Mouse (Mus musculus) myocyte (in vitro differentiated cells): ENCODE measurements around the gene Eif1b. TPM values are rescaled to one million over a fixed set of nuclear protein-coding genes. Genes with fewer than 3 reads are reported as not detected.

Experiments used
- H3K27me3 ChIP-seq: one replicate; pipeline ENCODE4 v1.6.1; 2011; ENCODE audit not compliant: control insufficient read depth, insufficient read depth, insufficient read length
- H3K36me3 ChIP-seq: one replicate; pipeline ENCODE4 v1.6.1; 2011; ENCODE audit not compliant: control insufficient read depth, insufficient read depth
- H3K4me2 ChIP-seq: one replicate; pipeline ENCODE4 v1.6.1; 2011; ENCODE audit warnings: low read depth, control low read depth
- H3K4me3 ChIP-seq: one replicate; pipeline ENCODE4 v1.5.1; 2011; ENCODE audit warnings: mild to moderate bottlenecking, control low read depth, moderate library complexity
- H3K79me2 ChIP-seq: one replicate; pipeline ENCODE4 v1.6.1; 2011; ENCODE audit not compliant: control insufficient read depth, insufficient read depth
- H3ac ChIP-seq: one replicate; pipeline ENCODE4 v1.6.1; 2011; ENCODE audit not compliant: control insufficient read depth, insufficient read length
- CEBPB ChIP-seq: IDR thresholded peaks from 2 replicates; pipeline ENCODE4 v1.6.1; 2011; ENCODE audit warnings: mild to moderate bottlenecking, moderate library complexity; ENCODE audit not compliant: poor library complexity, insufficient read depth, severe bottlenecking
- E2F4 ChIP-seq: IDR thresholded peaks from one replicate; pipeline ENCODE4 v1.6.1; 2011; ENCODE audit warnings: mild to moderate bottlenecking, control low read depth, moderate library complexity; ENCODE audit not compliant: insufficient read depth
- MAX ChIP-seq: IDR thresholded peaks from one replicate; pipeline ENCODE4 v1.6.1; 2011; ENCODE audit warnings: low read depth, mild to moderate bottlenecking, control low read depth
- MYOD1 ChIP-seq, 3 experiments: IDR thresholded peaks; one replicate each; pipeline ENCODE4 v1.6.1; 2011; ENCODE audit warnings: control low read depth in 2 of 3, low read depth in 2 of 3, mild to moderate bottlenecking in 2 of 3, moderate library complexity in 1 of 3; ENCODE audit not compliant: insufficient read length in 2 of 3, control insufficient read depth in 1 of 3
- MYOG ChIP-seq, 3 experiments: IDR thresholded peaks; one replicate each; pipeline ENCODE4 v1.6.1; 2011; ENCODE audit warnings: control low read depth in 2 of 3, low read depth in 2 of 3, mild to moderate bottlenecking in 2 of 3; ENCODE audit not compliant: insufficient read length in 2 of 3, control insufficient read depth in 1 of 3, insufficient read depth in 1 of 3
- POLR2A ChIP-seq: IDR thresholded peaks from one replicate; pipeline ENCODE4 v1.6.1; 2011; ENCODE audit warnings: low read depth, mild to moderate bottlenecking, control low read depth, moderate library complexity; ENCODE audit not compliant: insufficient read length
- POLR2AphosphoS2 ChIP-seq: IDR thresholded peaks from one replicate; pipeline ENCODE4 v1.6.1; 2011; ENCODE audit warnings: low read depth, control low read depth; ENCODE audit not compliant: insufficient read length
- REST ChIP-seq: IDR thresholded peaks from one replicate; pipeline ENCODE4 v1.6.1; 2011; ENCODE audit warnings: mild to moderate bottlenecking, control low read depth, moderate library complexity; ENCODE audit not compliant: insufficient read depth, insufficient read length
- TCF12 ChIP-seq: IDR thresholded peaks from one replicate; pipeline ENCODE4 v1.6.1; 2011; ENCODE audit warnings: mild to moderate bottlenecking, control low read depth; ENCODE audit not compliant: poor library complexity, insufficient read depth, severe bottlenecking
- TCF3 ChIP-seq: IDR thresholded peaks from one replicate; pipeline ENCODE4 v1.6.1; 2011; ENCODE audit warnings: low read depth, control low read depth; ENCODE audit not compliant: insufficient read length
- USF1 ChIP-seq: IDR thresholded peaks from one replicate; pipeline ENCODE4 v1.6.1; 2011; ENCODE audit warnings: low read depth, mild to moderate bottlenecking, control low read depth, moderate library complexity
- polyA plus RNA-seq: library from polyadenylated mRNA; unstranded; fragments of >200 nt; fragmentation: generic; extraction: Trizol; gene quantifications from one replicate; pipeline ENCODE4 v1.2.1, GENCODE M21; 2012; ENCODE audit warnings: missing spikeins

Eif1b gene
- polyA plus RNA-seq, 1 experiment: 55.0 TPM

GRCm38 (mm10) chr9:120501191-120501902 is 9.3 kb downstream of the Eif1b start:
- Histone ChIP-seq H3K4me2 (no peak overlapping the region), H3K79me2 (no peaks in the 10 kb centered on the region), H3K36me3 (no peaks in the 10 kb centered on the region), H3K4me3 (no peak overlapping the region), H3K27me3 (no peaks in the 10 kb centered on the region), H3ac (no peak overlapping the region)
- TF ChIP-seq POLR2AphosphoS2 (no peak), MAX (no peak), REST (no peak), CEBPB (no peak), TCF12 (no peak)

GRCm38 (mm10) chr9:120502013-120502412 is 10.0 kb downstream of the Eif1b start:
- Histone ChIP-seq H3K4me3 (no peak overlapping the region), H3K79me2 (no peaks in the 10 kb centered on the region), H3ac (no peak overlapping the region), H3K27me3 (no peaks in the 10 kb centered on the region), H3K36me3 (no peaks in the 10 kb centered on the region), H3K4me2 (peak overlapping the region; percentile 22)
- TF ChIP-seq REST (no peak), MAX (no peak), TCF3 (no peak), CEBPB (no peak), USF1 (no peak), MYOD1 (IDR thresholded peaks at IDR 0.05; ENCODE audit: control insufficient read depth in 1 of 3, insufficient read length in 2 of 3, low read depth in 2 of 3) (no peak), TCF12 (no peak), POLR2AphosphoS2 (no peak), E2F4 (no peak)

GRCm38 (mm10) chr9:120504423-120504822 is 12.4 kb downstream of the Eif1b start:
- H3K4me2 ChIP-seq: no peak overlapping the region
- H3K27me3 ChIP-seq: no peaks in the 10 kb centered on the region
- TF ChIP-seq USF1: no peak
- no peaks in the 10 kb centered on the region for H3K36me3 ChIP-seq
- no peaks in the 10 kb centered on the region for H3K79me2 ChIP-seq
- H3ac ChIP-seq: no peak overlapping the region
- H3K4me3 ChIP-seq: no peak overlapping the region

- no peaks in the 10 kb centered on the region for H3K79me2 ChIP-seq
- H3K4me2 ChIP-seq: no peak overlapping the region
- H3K36me3 ChIP-seq: no peaks in the 10 kb centered on the region
- H3K27me3 ChIP-seq: no peaks in the 10 kb centered on the region
- H3K4me3 ChIP-seq: no peak overlapping the region
- H3ac ChIP-seq: no peak overlapping the region
- no peak for TF ChIP-seq MYOG (IDR thresholded peaks at IDR 0.05; ENCODE audit: control insufficient read depth in 1 of 3, insufficient read depth in 1 of 3, insufficient read length in 2 of 3, low read depth in 2 of 3)
- no peak for TF ChIP-seq POLR2AphosphoS2
- no peak for TF ChIP-seq TCF12
These were observed 19.7 kb downstream of the Eif1b start for GRCm38 (mm10) chr9:120511781-120512180.

GRCm38 (mm10) chr9:120516720-120517119 is 24.7 kb downstream of the Eif1b start:
- no peak overlapping the region for H3K4me3 ChIP-seq
- H3ac ChIP-seq: no peak overlapping the region
- TF ChIP-seq MYOG (IDR thresholded peaks at IDR 0.05; ENCODE audit: control insufficient read depth in 1 of 3, insufficient read depth in 1 of 3, insufficient read length in 2 of 3, low read depth in 2 of 3) (no peak), CEBPB (no peak)
- no peaks in the 10 kb centered on the region for H3K36me3 ChIP-seq
- no peaks in the 10 kb centered on the region for H3K27me3 ChIP-seq
- no peak overlapping the region for H3K4me2 ChIP-seq
- H3K79me2 ChIP-seq: no peaks in the 10 kb centered on the region

GRCm38 (mm10) chr9:120518946-120519345 is 26.9 kb downstream of the Eif1b start:
- no peaks in the 10 kb centered on the region for H3K36me3 ChIP-seq
- no peak overlapping the region for H3K4me3 ChIP-seq
- H3ac ChIP-seq: no peak overlapping the region
- no peaks in the 10 kb centered on the region for H3K79me2 ChIP-seq
- H3K27me3 ChIP-seq: no peaks in the 10 kb centered on the region
- peak in 2 of 3 experiments; percentile 32 to 52 for TF ChIP-seq MYOG (IDR thresholded peaks at IDR 0.05; ENCODE audit: control insufficient read depth in 1 of 3, insufficient read depth in 1 of 3, insufficient read length in 2 of 3, low read depth in 2 of 3)
- TF ChIP-seq MYOD1 (IDR thresholded peaks at IDR 0.05; ENCODE audit: control insufficient read depth in 1 of 3, insufficient read length in 2 of 3, low read depth in 2 of 3): peak in 1 of 3 experiments; percentile 11
- TF ChIP-seq POLR2A: no peak
- peak overlapping the region; percentile 49 for H3K4me2 ChIP-seq
